Mouse (Mus musculus) C2C12 (cell line): ENCODE results near the gene Tmem150b.

Source experiments
- CTCF ChIP-seq: IDR thresholded peaks from one replicate; pipeline ENCODE4 v1.5.1; 2011; ENCODE audit not compliant: control insufficient read depth, insufficient read depth, insufficient read length
- MAX ChIP-seq: IDR thresholded peaks from one replicate; pipeline ENCODE4 v1.6.1; 2011; ENCODE audit warnings: mild to moderate bottlenecking, control low read depth

DNA sequence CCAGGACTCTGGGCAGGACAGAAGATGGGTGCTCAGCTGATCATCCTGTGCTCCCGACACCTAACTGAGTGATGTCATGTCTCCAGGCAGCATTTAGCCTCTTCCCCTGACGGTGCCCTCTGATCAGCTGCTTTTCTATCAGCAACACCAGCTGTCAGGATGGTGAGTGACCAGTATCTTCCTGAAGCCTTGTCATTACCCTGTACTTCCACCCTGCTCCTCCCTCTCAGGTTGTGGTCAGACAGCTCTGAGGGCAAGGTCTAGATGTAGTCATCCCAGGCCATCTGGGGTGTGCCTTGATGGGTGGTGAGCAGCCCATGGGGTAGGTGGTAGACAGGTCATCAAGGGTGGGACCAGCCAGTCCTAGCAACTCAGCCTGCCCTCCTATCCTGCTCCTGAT lies 24.1 kb upstream of the Tmem150b start:
- TF ChIP-seq MAX, result no peak
- TF ChIP-seq CTCF, result no peak
